Mouse (Mus musculus) 3134 (cell line): Measurements from ENCODE around the gene Akap6.

ENCODE experiments used
- DNase-seq: peaks from one replicate; pipeline ENCODE4 v3.0.0-alpha.2; 2011; ENCODE audit warnings: low spot score; ENCODE audit not compliant: insufficient read length; ENCODE audit errors: extremely low read depth

Akap6 gene

DNA sequence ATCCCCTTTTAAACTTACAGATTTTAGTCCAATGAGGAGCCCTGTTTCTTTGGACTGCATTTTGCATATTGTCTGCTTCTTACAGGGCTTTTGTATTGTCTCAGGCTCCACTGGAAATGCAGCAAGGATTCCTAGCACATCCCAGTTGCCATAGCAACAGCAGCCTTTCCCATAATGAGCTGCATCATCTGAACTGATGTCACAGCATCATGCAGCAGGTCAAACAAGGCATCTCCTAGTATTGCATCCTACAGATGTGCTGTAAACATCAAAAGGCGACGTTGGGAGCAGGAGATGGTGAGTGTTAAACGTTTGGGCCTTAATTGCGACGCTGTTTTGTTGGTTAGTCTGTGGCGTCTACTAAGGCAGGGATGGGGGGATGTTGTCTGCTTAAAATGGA lies at the start of gene Akap6:
TSS of gene Akap6 (plus strand) at position 238 of the 400 bp plus-strand sequence.
- no peak for DNase-seq

DNA sequence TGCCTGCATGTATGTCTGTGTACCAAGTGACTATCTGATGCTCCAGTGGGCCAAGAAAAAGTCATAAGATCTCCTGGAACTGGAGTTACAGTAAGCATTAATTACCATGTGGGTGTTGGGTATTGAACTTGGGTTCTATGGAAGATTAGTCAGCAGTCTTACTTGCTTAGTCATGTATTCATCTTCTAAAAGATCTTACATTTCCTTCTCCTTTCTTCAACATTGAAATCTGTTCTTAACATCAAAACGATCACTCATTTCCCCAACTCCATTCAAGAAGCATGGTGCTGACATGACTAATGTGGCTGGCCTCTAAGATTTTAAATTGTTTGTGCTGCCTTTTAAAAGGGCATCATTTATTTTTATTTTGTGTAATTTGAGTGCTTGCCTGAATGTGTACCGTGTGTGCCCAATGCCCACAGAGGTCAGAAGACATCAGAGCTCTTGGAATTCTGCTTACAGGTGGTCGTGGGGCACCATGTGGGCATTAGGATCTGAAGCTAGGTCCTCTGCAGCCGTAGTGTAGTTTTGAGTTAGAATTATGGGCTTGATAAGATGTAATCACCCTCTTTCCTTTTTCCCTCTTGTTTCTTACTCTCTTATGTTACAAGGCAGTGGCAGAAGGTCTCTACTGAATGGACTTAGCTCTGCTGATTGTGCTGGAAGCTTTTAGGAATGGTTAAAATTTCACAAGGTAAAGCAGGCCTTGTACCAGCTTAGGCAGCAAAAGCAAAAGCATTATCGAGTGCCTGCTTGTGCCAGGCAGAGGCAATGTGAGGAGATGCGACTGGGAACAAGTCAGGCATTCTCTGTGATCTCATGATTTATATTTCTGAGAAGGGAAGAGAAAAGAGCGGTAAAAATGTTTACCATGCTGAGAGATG lies 36.0 kb upstream of the Akap6 start:
- no peak for DNase-seq

DNA sequence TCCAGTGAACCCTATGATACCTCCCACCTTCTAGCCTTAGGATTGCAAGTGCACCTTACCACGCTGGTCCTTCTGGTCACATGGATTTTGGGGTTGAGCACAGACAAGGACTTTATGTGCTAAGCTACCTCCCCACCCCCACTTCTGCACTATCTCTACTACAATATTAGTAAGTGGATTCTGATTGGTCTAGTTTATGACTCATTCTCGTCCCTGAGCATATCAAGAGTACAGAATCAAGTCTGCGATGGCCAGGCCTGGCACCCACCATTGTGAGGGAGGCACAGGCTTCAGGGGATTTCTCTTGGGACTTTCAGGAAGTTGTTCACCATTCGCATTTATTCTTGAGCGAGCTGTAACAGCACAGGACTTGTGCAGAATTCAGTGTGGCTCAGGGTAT lies 34.2 kb upstream of the Akap6 start:
- no peak for DNase-seq

DNA sequence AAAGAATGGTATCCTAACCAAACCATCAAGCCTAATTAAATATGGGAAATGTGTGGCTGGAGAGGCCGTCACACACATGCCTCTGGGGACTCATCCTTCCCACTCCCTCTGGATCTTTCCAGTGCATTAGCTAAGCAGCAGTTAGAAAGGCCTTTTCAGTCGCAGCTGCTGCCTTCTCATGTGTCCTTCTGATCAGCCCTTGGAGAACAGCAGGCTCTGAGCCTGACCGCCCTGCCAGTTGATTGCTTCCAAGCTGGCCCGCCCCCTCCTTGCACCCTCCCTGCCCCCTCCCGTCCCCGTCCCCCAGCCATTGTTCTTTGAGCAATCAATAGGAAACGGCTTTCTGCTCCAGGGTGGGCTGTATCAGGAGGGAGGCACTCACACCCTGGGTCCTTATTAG lies 27.7 kb upstream of the Akap6 start:
- no peak for DNase-seq

DNA sequence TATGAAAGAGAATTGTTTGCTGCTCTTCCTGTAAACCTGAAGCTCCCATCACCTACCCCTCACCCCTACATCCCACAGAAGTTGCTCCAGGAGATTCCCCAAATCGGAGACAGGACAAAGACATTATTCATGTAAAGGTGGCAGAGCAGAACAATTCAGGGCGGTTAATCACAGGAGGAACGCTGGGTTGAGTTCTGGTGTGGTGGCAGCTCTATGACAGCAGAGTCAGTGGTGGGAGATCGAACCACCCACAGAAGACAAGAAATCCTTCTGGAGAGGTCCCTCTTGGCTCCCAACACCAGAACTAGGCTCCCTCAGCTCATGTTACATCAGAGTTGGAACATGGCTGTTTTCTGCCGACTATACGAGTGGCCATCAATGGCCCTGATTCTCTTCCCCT lies 27.2 kb upstream of the Akap6 start:
- DNase-seq, result no peak

DNA sequence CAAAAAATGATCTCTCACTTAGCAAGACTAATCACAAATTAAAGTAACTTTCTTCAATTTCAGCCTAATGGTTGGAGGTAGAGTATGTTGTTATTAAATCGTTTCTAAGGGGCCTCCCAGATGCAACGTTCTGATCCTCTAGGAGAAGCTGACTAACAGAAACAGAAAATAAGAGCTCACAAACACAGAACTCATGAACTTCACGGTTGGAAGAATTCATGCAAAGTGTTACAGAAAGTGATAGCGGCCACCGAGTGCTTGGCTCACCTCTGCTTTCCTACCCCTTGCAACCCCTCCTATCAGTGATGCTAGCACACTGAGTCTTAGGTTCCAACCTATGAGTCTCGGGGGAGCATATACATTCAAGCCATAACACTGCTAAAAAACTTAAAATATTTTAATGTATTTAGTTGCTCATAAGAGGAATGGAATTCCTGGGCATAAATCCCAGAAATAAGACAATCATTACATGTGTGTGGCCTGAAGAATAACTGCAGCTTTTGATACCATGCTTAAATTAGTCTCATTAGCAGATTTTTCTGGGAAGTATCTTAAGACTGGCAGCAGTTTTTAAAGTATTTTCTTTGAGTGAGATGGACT lies 25.7 kb upstream of the Akap6 start:
- no peak for DNase-seq

DNA sequence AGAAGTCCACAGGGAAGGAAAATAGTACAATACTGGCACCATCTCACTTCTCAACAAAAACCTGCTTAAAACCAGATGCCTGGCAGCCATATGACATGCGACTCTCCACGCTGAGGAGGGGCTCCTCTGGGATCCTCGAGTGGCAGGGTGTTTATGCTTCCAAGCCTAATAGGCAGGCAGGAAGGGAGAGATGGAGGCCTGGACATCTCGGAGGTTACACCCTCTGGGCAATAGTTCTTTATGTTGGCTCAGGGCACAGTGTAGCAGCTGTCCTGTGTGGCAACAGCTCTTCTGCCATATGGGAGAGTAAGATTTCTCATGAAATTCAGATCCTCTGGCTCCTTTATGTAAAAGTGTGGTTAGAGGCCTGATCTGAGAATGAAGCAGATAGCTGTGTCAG lies 24.2 kb upstream of the Akap6 start:
- no peak for DNase-seq

DNA sequence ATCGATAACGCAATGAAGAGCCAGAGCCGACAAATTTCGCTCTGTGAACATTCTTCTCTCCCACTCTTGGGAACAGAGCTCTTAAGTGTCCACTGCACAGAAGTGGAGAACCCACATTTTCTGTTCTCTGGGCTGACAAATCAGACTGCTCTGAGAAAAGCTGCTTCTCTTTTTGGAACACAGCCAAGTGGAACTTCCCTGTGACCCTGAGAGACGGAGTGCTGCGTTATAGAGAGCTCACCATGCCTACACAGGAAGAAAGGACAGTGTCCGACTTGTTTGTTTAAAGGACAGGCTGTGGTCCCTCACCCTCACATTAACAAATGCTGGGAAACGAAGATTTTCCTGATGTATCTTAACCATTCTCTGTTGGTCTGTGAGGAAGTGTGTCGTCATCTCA lies 11.8 kb upstream of the Akap6 start:
- DNase-seq, result no peak

DNA sequence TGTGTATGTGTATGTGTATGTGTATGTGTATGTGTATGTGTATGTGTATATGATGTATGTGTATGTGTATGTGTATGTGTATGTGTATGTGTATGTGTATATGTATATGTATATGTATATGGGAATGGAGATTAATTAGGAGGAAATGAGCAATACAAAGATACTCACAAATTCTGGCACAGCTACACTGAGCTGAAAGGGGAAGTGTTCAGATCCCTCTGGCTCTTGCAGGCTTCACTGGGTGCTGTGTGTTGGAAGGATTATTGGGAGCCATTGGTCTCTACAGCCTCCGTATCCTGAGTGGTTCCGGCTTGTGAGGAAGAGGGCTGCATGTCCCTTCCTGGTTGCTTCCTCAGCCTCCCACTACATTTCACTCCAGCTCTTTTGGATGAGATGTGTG lies 10.5 kb upstream of the Akap6 start:
- no peak for DNase-seq

DNA sequence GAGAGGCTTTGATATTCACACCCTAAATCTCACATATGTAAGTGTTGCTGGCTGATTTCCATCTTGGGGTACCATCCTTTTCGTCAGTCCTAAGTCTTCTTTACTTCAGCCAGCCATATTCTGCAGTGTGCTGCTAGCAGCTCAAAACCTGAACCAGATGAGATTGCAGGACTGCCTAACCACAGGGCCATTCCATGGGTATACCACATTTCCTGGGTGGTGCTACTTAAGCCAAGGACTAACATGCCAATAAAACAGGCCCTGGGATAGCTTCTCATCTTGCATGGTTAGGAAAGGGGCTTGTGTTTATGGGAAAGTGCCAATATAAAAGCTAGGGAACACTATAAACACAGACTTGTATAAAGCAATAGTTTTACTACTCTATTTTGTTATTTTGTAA lies 7.6 kb upstream of the Akap6 start:
- no peak for DNase-seq

DNA sequence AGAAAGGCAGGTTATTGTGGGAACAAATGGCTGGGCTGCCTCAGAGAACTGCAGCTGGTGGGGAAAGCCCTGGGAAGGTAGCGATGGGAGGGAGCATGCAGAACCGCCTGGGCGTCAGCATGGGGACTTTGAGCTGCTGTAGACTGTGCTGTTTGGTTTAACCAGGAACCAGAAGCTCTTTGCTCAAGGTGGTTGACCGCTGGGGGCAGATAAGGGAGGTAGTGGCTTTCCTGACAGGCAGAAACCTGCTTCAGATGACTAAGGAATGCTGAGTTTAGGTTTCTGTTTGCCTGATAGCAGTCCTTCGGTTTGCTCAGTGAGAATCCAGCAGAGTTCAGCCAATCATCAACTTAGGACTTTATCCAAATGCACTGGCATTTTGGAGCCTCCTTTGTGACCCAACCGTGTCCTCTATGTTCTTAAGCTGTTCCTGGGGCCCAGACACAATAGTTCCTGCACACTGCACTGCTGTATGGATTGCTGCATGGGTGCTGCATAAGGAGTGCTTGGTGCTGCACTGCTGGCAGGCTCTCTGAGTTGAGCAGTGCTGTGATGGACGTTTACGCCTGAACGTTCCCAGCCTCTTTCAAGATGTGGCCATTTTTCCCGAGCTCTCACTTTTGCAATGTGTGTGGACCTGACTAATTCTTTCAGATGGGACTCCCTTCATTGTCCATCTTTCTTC lies 6.8 kb upstream of the Akap6 start:
- no peak for DNase-seq

DNA sequence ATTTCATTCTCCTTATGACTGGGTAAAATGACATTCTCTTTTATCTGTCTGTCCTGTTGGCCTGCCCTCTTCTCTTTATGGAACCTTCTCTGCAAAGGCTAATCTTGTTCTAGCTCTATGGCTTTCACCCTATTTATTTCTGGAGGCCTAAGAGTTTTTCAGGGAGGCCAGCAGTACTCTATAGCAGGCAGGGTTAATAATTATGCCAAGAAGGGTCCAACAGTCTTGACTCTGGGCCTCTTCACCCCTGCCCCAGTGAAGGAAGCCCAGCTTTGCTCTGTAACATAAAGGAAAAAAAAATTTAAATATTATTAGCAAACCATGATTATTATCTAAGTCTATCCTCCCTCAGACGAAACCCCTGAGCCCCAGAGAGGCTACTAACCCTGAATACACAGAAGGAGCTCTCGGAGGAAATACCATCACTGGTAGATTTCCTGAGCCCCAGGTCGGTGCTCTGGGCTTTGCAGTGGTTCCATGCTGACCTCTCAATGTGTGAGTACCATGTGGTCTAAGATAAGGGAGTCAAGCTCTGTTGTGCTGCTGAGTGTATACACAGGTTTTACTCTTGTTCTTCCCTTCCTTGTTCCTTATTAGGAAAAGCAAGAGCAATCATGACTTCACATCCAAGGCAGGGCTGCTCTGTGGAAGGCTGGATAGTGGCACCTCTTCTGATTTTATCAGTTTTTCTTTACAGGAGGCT lies 1.6 kb upstream of the Akap6 start:
- no peak for DNase-seq

DNA sequence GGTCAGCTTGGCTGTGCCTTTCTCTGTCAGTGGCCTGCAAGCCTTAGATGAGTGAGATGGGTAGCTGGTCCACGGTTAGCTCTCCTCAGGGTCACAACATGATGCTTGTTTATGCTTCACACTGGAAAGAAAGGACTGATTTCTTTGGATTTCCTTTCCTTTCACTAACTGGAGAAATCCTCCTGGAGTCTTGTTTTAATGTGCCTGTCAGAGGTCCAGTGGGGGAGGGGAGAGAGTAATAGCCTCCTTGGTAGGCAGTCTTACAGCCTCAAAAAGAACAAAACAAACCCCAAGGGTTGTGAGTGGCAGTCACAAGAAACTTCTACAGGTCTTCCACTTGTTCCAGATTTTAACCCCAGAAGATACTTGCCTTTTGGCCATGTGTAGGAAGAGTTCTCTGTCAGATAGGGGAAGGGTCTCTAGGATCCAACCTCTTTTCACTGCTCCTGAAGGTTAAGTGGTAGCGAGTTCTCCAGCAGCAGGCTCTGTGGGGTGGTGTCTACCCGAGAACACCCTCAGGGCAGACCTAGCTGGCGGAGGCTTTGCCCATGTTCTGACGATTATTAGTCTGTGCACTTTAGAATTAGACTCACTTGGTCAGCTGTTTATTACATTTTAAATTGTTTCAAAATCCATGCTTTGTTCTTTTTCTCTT lies 780 bp upstream of the Akap6 start:
- DNase-seq, result no peak

DNA sequence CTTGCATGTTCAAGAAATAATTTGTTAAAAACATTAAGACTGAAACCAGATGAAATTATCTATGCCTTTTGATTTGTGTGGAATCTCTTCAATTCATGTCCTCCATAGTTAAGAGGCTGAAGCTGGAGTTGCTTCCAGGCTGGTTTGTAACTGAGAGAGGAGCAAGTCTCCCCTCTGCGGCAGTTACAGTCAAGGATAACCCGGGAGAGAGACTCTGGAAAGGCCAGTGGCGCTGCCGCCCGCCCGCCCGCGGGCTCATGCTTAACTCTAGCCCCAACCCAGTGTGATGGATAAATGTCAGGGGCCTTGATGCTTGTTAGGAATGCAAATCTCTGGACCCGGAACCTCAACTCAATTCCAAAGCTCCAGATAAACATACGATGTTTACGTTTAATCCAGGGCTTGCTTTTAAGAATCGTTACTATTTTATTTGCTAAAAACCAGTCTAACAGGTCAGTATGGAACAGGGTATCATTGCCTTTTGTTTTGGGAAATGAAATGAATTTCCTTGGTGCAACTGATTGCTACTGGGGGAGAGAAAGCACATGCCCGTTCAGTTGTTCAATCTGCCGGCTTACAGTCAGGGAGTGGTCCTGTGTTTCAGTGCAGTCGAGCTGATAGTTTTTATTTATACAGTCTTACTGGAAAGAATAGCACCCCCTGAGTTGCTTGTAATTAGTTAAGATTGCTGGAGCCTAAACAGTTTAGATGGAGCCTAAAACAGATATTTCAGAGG lies 946 bp downstream of the Akap6 start:
- DNase-seq, result no peak

DNA sequence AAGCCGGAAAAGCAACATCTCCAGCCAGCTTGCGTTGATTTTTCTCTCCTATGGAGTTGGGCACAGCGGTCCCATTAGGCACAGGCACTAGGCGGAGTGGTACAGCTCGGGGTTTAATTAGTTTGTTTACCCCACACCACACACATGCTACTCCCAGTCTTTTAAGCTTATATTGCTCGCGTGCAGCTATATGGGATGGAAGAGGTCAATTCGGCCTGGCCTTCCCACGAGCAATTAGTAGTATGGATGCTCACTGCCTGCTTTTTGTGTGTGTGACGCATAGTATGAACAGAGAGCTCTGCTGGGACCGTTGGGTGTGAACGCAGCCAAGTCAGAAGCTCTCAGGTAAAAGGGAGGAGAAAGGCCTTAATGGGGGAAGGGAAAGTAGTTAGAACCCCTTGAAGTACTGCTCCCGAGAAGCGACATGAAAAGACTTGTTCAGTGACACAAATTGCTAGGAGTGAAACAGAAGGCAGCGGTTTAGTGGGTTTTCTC lies 1.6 kb downstream of the Akap6 start:
- DNase-seq, result no peak

DNA sequence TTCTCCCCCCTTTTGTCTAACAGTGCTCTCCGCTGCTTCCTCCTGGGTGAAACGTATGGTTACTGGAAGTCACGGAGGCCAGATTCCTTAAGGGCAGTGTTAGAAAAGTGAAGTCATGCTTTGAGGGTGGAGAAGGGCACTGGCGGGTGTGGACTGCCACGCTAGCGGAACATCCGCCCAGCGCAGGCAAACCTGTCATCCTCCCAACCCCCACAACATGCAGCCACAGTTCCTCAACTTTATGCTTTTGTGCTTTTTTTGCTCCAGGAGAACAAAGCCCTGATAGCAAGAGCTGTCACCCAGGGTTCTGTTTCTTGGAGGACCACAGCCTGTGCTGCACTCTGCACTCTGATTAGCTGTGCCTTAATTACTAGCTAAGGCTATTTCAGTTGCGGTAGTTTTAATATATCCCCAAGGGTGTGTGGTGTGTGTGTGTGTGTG lies 2.0 kb downstream of the Akap6 start:
- DNase-seq, result no peak

DNA sequence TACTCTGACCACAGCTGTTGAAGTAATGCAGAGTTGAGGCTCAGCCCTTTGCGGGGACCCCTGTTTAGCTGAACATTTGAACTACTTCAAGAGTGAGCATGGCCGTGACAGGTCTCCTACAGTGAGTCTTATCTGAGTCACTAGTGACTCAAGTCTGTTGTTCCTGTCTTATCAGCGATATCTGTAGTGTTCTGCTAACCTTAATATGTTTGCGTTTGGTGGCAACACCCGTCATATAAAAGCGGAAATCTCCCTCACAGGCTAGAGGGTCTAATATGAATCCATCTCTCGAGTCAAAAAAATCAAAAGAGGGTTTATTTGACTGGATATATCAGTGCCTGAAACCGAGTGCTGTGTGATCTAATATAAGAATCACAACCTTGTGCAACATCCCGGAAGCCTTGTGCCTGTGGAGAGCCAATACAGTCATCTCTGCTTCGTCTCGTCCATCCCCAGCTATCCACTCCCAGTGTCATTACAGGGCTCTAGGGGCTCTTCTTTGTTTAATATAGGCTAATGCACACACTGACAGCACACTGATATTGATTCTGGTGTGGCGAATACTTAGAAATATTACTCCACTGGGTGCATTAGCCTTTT lies 3.3 kb downstream of the Akap6 start:
- DNase-seq, result no peak

DNA sequence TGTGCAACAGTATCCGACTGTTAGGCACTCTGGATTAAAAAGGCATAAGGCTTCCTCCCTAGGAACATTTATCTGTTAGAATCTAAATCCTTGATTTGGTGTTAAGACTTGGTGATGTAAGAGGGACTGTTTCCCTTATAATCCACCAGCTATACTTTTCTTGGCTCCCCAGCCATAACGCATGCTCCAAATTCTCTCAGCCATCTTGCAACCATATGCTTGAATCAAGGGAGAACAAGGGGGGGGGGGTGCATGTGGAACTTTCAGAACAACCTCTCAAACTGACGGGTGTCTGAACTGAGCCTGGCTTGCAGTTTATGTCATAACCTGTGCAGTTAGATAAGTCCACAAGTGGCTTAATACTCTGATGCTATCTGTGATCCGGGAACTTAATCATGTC lies 4.9 kb downstream of the Akap6 start:
- DNase-seq, result no peak

DNA sequence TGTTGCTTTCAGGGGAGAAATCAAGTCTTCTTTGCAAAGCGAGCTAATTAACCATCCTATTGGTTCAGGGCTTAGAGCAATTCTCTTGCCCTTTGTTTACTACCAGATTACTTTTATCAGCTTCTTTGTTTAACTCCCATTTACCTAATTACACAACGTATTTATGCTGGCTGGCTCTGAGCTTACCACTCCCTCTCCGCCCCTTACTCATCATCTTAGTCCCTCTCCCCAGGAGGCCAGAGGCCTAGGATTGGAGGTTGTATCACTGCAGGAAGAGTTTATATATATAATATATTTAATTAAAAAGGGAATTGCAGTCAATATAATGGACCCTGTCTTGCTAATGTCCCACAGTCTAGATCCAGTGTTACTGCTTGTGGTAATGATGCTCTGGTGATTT lies 5.6 kb downstream of the Akap6 start:
- DNase-seq, result no peak
